Mouse (Mus musculus): ENCODE results near the gene Nfic.

Gene Nfic

GRCm38 (mm10) chr10:81455181-81455895 lies at the start of gene Nfic:
Gene Nfic (minus strand): TSS chr10:81455635.
- DNase-seq, result no peak

- DNase-seq, result peak; percentile 93 to 95
Observed at GRCm38 (mm10) chr10:81502658-81503057, 47.2 kb upstream of the Nfic start.

DNA sequence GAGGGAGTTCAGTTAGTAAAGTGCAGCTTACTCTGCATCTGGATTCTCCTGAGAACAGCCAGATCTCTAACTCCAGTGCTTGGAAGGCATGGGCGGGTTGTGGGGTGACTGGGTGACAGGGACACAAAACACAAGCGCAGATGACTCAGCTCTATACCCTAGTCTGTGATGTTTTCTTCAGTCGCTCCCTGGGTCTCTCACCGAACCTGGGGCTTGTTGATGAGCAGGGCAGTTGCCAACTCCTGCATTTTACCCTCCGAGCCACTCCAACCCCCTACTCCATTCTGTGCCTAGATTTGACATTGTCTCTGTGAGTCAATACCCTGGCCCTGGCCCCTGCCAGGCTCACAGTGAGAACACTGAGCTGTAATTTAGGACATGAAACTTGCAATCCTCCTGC lies 46.4 kb upstream of the Nfic start:
- DNase-seq, result no peak

GRCm38 (mm10) chr10:81500032-81500431 lies 44.6 kb upstream of the Nfic start, which contains the start of gene S1pr4:
Gene S1pr4 (minus strand): TSS chr10:81500132.
- no peak for DNase-seq

- DNase-seq, result no peak
Observed at GRCm38 (mm10) chr10:81499250-81499901, 43.9 kb upstream of the Nfic start.

- DNase-seq, result no peak
Observed at GRCm38 (mm10) chr10:81498316-81499249, 43.1 kb upstream of the Nfic start.

GRCm38 (mm10) chr10:81497401-81498270 lies 42.2 kb upstream of the Nfic start:
- no peak for DNase-seq

GRCm38 (mm10) chr10:81496969-81497368 lies 41.5 kb upstream of the Nfic start:
- DNase-seq, result no peak

GRCm38 (mm10) chr10:81496264-81496901 lies 40.9 kb upstream of the Nfic start, which contains the start of gene Ncln:
Gene Ncln (minus strand): TSS chr10:81496392.
- DNase-seq, result peak; percentile 98 to 99

GRCm38 (mm10) chr10:81495616-81496263 lies 40.3 kb upstream of the Nfic start:
- peak in 1 of 2 experiments; percentile 24 for DNase-seq

DNA sequence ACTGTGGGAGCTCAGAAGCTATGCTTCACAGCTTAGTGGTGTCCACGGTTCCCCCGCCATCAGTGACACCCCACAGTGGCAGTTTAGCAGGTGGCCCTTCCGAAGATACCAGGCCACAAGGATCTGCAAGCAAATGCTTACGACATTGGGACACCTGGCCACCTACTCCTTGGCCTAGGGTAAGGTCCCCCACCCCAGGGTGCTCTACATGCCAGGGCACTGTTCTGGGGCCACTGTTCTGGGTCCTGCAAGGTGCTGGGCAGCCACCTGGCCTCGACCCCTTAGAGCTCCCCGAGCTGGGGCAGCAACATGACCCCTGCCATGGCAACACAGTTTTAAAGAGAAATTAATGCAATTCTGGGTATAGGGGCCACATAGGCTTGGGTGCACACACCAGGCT lies 39.7 kb upstream of the Nfic start:
- no peak for DNase-seq

DNA sequence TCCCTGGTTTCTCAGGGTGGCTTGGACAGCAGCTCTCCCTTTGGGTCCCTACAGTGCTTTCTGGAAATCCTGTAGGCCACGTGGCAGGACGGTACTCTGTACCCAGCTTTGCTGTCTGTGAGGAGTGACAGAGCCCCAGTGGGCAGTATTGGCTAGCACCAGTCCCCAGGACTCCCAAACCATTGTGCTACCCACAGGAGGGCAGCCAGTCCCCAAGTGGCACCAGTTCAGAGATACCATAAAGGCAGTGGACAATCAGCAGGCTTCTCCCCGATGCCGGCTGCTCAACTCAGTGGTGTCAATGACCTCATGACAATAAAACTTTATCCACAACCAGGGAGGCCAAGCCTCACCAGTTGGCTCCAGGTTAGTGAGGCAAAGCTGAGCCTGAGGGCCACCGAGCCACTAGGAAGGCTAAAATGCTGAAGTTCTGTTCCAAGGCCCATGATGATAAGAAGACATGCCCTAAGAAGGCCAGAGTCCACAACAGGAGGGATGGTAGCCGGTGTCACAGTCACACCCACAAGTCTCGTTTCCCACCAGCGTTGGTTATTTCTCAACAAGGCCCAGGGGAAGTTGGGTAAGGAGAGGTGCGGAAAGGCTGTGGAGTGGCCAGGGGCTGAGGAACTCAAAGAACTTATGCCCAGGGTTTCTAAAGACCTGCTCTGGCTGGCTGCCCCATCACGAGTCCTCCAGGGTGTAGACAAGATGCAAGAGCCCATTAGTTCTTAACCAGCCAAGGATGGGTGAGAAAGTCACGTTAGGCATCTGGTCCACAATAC lies 39.0 kb upstream of the Nfic start:
- DNase-seq, result no peak

- DNase-seq, result peak in 1 of 2 experiments; percentile 45
Observed at GRCm38 (mm10) chr10:81493601-81494220, 38.3 kb upstream of the Nfic start.

- DNase-seq, result no peak
Observed at GRCm38 (mm10) chr10:81492606-81493240, 37.3 kb upstream of the Nfic start.

DNA sequence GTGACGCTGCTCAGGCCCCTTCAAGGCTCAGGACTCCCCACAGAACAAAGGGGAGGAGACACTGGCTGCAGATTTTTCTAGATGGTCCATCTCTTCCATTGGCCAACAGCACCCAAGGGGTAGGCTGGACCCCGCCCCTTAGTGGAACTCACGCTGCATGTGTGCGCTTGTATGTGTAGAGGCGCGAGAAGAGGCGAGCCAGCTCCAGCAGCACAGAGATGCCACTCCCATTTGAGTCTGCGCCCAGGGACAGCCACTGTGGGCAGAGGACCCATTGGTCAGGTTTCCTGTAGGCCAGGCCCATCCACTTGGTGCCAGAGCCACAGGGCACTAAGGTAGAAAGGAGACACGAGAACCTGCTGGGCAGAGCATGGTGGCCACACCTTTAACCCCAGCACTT lies 35.6 kb upstream of the Nfic start:
- DNase-seq, result no peak

DNA sequence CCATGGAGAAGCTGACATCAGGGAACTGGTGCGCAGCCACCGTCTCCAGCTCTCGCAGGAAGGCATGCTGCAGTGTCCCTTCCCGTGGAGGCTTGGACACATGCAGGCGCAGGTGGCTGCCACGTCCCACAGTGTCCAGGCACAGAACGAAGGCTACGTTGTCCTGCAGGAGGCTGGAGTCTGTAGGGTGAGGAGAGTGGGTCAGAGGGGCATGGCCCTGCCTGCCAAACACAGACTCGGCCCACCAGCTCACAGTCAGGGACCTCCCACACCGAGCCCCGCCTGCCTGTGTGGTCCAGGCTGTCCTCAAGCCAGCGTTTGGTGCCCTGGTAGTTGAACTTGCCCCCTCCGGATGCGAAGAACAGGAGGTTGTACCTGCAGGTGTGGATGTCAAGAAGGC lies 34.5 kb upstream of the Nfic start:
- DNase-seq, result no peak

GRCm38 (mm10) chr10:81488081-81488480 lies 32.6 kb upstream of the Nfic start:
- DNase-seq, result no peak

- no peak for DNase-seq
Observed at GRCm38 (mm10) chr10:81486496-81486895, 31.1 kb upstream of the Nfic start.

- no peak for DNase-seq
Observed at GRCm38 (mm10) chr10:81485479-81486018, 30.1 kb upstream of the Nfic start.

All from kidney, postnatal 4 days (tissue).